Comparison of ENCODE assay signal across 19 mouse cellular contexts in the genomic region with DNA sequence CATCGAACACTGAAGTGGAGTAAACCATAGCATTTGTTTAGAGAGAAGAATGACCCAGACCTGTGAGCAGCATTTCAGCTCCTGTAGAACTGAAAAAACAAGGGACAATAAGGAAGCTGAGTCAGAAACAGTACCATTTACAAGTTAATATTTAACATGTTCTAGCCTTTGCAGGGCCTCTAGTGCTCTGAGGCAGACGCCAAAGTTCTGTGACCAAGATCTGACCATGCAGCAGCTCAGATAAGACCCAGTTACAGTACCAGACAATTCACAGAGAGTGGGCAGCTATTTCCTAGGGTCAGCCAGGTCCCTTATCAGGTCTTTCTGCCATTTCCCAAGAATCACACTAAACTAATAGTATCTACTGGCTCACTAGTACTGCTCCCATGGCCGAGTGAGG. TPM values are rescaled to one million over a fixed set of nuclear protein-coding genes. Genes with fewer than 3 reads are reported as not detected.
DNase-seq lines count a peak whose midpoint lies in the region; ATAC-seq and TF ChIP-seq lines count a peak whose summit lies in the region.
"Had no signal": no experiment of that assay in that cellular context is flagged by ENCODE, and none has a peak within 500 bp of the region (broad histone marks: within the 10 kb centered on the region; RNA-seq: fewer than 3 reads in every experiment).

No protein-coding gene starts in this region.

- TF ChIP-seq EP300 in lung, postnatal 0 days (IDR thresholded peaks at IDR 0.05): no peak

- H3K9ac ChIP-seq in lung, postnatal 0 days (replicated peaks; ENCODE audit: low read depth): no peak overlapping the region
- H3K9ac ChIP-seq in liver, embryonic 16.5 days (ENCODE audit: low read depth, low read length): no peak overlapping the region
- H3K9ac ChIP-seq: limb, embryonic 12.5 days; midbrain, embryonic 12.5 days had no signal

- peaks cover 23% of the 10 kb centered on the region for H3K4me1 ChIP-seq in heart, embryonic 10.5 days
- H3K4me1 ChIP-seq in lung, postnatal 0 days (ENCODE audit: insufficient read depth, low read depth, low read length): no peaks in the 10 kb centered on the region
- peaks cover 4% of the 10 kb centered on the region; the same call in 1 of the 2 replicates for H3K4me1 ChIP-seq in liver, embryonic 16.5 days (ENCODE audit: control insufficient read depth, low read depth, low read length)

- no peak overlapping the region for H3K4me2 ChIP-seq in lung, postnatal 0 days (replicated peaks; ENCODE audit: low read depth, low read length)
- no peak overlapping the region for H3K4me2 ChIP-seq in liver, embryonic 16.5 days (ENCODE audit: low read depth, low read length)
- H3K4me2 ChIP-seq: limb, embryonic 12.5 days; midbrain, embryonic 12.5 days had no signal

- peaks cover 30% of the 10 kb centered on the region for H3K36me3 ChIP-seq in heart, embryonic 10.5 days
- H3K36me3 ChIP-seq in lung, postnatal 0 days (ENCODE audit: insufficient read depth, low read length): peaks cover 14% of the 10 kb centered on the region; the same call in 1 of the 2 replicates
- peaks cover 16% of the 10 kb centered on the region for H3K36me3 ChIP-seq in liver, embryonic 16.5 days (ENCODE audit: control insufficient read depth, insufficient read depth)

- DNase-seq in heart, embryonic 10.5 days (ENCODE audit: low spot score): no peak
- no peak for DNase-seq in heart, adult 9 months (ENCODE audit: low spot score in 2 of 2)
- DNase-seq in lung, postnatal 0 days (ENCODE audit: low spot score): peak; percentile 46
- no peak for DNase-seq in lung, postnatal 14 days
- no peak for DNase-seq in adrenal gland, postnatal 10 days
- no peak for DNase-seq in layer of hippocampus, adult 9-11 months
- no peak for DNase-seq in thymus, adult 18-20 months
- DNase-seq: cerebellum, adult 9-11 months; heart, adult 18-20 months; heart, postnatal 36 days; right cerebral cortex, adult 18-20 months; thymus, adult 2 months had no signal

- no peaks in the 10 kb centered on the region for H3K9me3 ChIP-seq in heart, embryonic 10.5 days
- H3K9me3 ChIP-seq in lung, postnatal 0 days (ENCODE audit: low read length): no peaks in the 10 kb centered on the region
- H3K9me3 ChIP-seq in liver, embryonic 16.5 days (replicated peaks; ENCODE audit: control insufficient read depth, low read length): no peaks in the 10 kb centered on the region
- H3K9me3 ChIP-seq: limb, embryonic 12.5 days; midbrain, embryonic 12.5 days had no signal

- no peaks in the 10 kb centered on the region for H3K27me3 ChIP-seq in heart, embryonic 10.5 days (ENCODE audit: insufficient read depth, poor library complexity, severe bottlenecking)
- H3K27me3 ChIP-seq in lung, postnatal 0 days (replicated peaks; ENCODE audit: insufficient read depth, low read length): no peaks in the 10 kb centered on the region
- no peaks in the 10 kb centered on the region for H3K27me3 ChIP-seq in liver, embryonic 16.5 days (ENCODE audit: control insufficient read depth, insufficient read depth, low read depth, low read length)
- H3K27me3 ChIP-seq: midbrain, embryonic 12.5 days had no signal

- no peak for TF ChIP-seq CTCF in lung, postnatal 0 days (IDR thresholded peaks at IDR 0.05)

- H3K4me3 ChIP-seq in heart, embryonic 10.5 days: no peak overlapping the region
- no peak overlapping the region for H3K4me3 ChIP-seq in lung, postnatal 0 days (ENCODE audit: low read depth, low read length)
- H3K4me3 ChIP-seq in liver, embryonic 16.5 days (ENCODE audit: low read depth, low read length): no peak overlapping the region
- H3K4me3 ChIP-seq: limb, embryonic 12.5 days; midbrain, embryonic 12.5 days; myocyte had no signal

- ATAC-seq in lung, postnatal 0 days: no peak
- peak; percentile 62 for ATAC-seq in liver, embryonic 16.5 days (ENCODE audit: low read depth)
- ATAC-seq: forebrain, embryonic 14.5 days; hindbrain, embryonic 16.5 days had no signal

- 0 out of 2 replicates have a peak overlapping the region, but pooled peaks have one; percentile 22 for H3K27ac ChIP-seq in heart, embryonic 10.5 days
- H3K27ac ChIP-seq in lung, postnatal 0 days (ENCODE audit: low read length): no peak overlapping the region
- peak overlapping the region; percentile 45 for H3K27ac ChIP-seq in liver, embryonic 16.5 days (ENCODE audit: low read length)
- H3K27ac ChIP-seq: limb, embryonic 12.5 days; macrophage; midbrain, embryonic 12.5 days had no signal

- 57% methylated on average over 3 of the region's 3 CpGs for WGBS in heart, embryonic 10.5 days
- 55% methylated on average over 3 of the region's 3 CpGs for WGBS in lung, postnatal 0 days
- WGBS in liver, embryonic 16.5 days (ENCODE audit: insufficient replicate concordance): 45% methylated on average over 3 of the region's 3 CpGs

RNA-seq across cellular contexts. Expression of gene Ddx1, which starts 31.4 kb away (rescaled TPM):
- polyA plus RNA-seq in heart, embryonic 10.5 days (2016; fragmentation: Nextera tagmentation; extraction: Ambion mirVana): 138 and 165 TPM in 2 replicates
- 53.4 and 55.2 TPM in 2 replicates for polyA plus RNA-seq in lung, postnatal 0 days (2015; fragmentation: Nextera tagmentation; extraction: Ambion mirVana)
- polyA plus RNA-seq in liver, embryonic 16.5 days (2015; fragmentation: Nextera tagmentation; extraction: Ambion mirVana): 51.4 and 56.3 TPM in 2 replicates
- total RNA-seq in adrenal gland, postnatal 10 days (2021): 100 to 1,000 TPM in 1 of 2 experiments, 10 to 100 TPM in 1; 97.6 to 104 TPM

RNA-seq across cellular contexts. Expression of gene Nbas, which starts 51.4 kb away (rescaled TPM):
- 10.2 and 11.0 TPM in 2 replicates for polyA plus RNA-seq in heart, embryonic 10.5 days (2016; fragmentation: Nextera tagmentation; extraction: Ambion mirVana)
- polyA plus RNA-seq in lung, postnatal 0 days (2015; fragmentation: Nextera tagmentation; extraction: Ambion mirVana): 5.4 and 5.8 TPM in 2 replicates
- polyA plus RNA-seq in liver, embryonic 16.5 days (2015; fragmentation: Nextera tagmentation; extraction: Ambion mirVana): 4.4 and 5.1 TPM in 2 replicates
- total RNA-seq in adrenal gland, postnatal 10 days (2021): 10 to 100 TPM; 21.5 to 29.2 TPM
